Mouse (Mus musculus): ENCODE measurements at regions not wholly inside any gene's neighbourhood (a gene's known extent, or its start where the extent isn't known, plus 50 kb on each side); places are given as distances from the start of the nearest gene placed in this dataset.

DNA sequence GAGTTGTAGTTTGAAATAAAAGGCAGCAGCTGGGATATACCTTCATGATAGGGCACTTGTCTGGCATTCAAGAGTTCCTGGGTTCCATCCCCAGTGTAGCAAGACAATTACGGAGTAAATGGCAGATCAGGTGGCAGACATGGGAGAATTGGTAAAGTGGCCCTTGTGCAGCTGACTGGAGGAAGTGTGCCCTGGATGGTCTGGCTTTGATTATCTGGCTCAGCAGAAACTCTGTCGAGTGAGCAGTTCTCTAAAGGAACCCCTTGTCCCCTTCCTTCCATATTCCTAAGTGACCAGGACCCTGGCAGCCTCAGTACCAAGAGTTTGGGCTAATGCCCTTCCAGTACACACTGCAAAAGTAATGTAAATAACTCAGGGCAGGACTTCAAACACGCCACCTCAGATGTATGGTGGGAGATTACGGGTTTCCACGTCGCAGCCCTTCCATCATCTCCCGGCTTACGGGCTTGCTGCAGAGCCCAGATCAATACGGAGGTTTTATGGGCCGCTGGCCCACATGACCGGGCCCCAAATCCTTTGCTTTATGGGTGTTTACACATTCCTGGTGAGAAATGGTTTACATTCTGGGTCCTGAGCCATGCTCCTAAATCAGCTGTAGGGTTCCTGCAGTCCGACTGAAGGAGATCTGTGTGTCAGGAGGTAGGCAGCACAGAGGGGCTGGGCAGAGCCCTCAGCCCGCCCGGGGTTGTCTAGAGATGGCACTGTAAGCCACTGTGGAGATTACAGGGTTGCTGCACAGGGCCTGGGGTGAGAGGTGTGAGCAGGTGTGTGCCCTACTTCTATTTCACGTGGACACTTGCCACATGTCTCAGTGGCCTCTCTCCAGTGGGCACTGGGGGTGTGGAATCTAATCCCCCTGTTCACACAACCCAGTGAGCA lies 50.4 kb upstream of the Hand1 start:
- no peak overlapping the region for H3K27ac ChIP-seq (replicated peaks)
- H3K27me3 ChIP-seq (replicated peaks) = peaks cover 9% of the 10 kb centered on the region
- H3K9ac ChIP-seq (replicated peaks) = no peak overlapping the region
- no peaks in the 10 kb centered on the region for H3K9me3 ChIP-seq (replicated peaks)
- no peak overlapping the region for H3K4me3 ChIP-seq (replicated peaks)
- WGBS = 56% methylated on average over 15 of the region's 15 CpGs
- ATAC-seq (ENCODE audit: low FRiP score) = no peak
- H3K4me1 ChIP-seq = peaks cover 6% of the 10 kb centered on the region; the same call in 1 of the 2 replicates
- H3K4me2 ChIP-seq = no peak overlapping the region
- no peaks in the 10 kb centered on the region for H3K36me3 ChIP-seq
